Mouse (Mus musculus): ENCODE results near the gene Kif5a.
A peak's percentile ranks its signal among the peaks of the same experiment; 100 is the strongest.
"Not testable (repeated sequence)": the region's sequence is repeated elsewhere in the genome, so short reads cannot be mapped to it uniquely, and the experiment has no call there.

Kif5a gene

DNA sequence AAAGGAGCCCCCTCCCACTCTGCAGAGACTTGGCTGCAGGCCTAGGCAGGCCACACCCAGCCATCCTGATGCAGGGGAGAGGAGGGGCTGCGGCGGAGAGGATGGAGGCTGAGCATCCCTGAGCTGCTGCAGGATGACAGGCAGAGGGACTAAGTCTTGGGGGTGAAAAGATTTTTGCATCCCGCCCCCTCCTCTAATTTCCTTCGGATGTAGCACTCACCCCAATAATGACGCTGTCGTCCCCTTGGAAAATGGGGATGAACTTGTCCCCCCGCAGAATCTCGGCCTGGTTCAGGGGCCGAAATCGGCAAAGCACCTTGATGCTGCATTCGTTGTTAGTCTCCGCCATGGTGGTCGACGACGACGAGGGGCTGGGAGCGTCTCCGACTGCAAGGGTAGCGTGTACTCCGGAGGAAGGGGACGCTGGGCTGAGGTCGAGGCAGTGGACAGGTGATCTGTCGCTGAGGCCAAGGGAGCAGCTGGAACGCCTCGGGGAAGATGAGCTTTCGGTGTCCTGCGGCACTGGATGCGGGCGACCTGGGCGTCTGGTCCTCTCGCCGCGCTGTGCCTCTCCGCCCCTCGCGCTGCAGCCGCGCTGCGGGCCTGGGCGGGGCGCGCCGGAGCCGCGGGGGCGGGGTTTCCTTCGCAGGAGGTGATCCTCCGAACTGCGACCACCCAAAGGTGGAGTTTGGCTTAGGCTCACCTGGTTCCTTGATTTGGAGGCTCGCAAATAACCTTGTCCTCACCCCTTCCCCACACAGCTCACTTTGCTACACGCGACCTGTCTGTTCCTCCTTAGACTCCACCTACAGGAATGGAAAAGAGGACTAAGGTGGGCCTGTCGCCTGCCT, at the start of gene Kif5a:
Gene Kif5a (minus strand): TSS at position 801 of the 851 bp plus-strand sequence.
- peak; percentile 26 for DNase-seq (ENCODE audit: low spot score)

DNA sequence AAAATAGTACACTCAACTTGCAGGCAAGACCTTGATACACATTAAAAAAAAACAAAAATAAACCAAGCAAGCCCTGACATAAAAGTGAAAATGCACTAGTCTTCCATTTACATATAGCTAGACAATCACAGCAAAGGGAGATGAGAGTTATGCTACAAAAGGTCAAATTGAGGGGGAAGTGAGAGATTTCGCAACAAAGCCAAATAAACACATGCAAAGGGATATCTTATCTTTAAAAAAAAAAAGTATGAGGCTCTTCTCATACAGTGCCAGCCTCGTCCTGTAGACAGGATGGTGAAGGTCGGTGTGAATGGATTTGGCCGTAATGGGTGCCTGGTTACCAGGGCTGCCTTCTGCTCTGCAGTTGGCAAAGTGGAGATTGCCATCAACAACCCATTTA, 49.7 kb upstream of the Kif5a start:
- DNase-seq (ENCODE audit: low spot score) = no peak

DNA sequence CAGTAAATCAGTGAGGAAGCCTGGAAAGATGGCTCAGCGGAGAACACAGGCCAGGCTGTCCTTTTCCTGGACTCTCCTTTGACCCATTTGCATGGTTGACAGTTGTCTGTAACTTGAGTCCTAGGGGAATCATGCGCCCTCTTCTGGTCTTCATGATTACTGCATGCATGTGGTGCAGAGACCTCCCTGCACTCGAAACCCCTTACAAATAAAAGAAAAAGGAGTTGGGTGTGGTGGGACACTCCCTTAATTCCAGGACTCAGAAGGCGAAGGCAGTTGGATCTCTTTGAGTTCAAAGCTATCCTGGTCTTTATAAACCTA, 49.2 kb upstream of the Kif5a start:
- DNase-seq (ENCODE audit: low spot score) = peak; percentile 78

DNA sequence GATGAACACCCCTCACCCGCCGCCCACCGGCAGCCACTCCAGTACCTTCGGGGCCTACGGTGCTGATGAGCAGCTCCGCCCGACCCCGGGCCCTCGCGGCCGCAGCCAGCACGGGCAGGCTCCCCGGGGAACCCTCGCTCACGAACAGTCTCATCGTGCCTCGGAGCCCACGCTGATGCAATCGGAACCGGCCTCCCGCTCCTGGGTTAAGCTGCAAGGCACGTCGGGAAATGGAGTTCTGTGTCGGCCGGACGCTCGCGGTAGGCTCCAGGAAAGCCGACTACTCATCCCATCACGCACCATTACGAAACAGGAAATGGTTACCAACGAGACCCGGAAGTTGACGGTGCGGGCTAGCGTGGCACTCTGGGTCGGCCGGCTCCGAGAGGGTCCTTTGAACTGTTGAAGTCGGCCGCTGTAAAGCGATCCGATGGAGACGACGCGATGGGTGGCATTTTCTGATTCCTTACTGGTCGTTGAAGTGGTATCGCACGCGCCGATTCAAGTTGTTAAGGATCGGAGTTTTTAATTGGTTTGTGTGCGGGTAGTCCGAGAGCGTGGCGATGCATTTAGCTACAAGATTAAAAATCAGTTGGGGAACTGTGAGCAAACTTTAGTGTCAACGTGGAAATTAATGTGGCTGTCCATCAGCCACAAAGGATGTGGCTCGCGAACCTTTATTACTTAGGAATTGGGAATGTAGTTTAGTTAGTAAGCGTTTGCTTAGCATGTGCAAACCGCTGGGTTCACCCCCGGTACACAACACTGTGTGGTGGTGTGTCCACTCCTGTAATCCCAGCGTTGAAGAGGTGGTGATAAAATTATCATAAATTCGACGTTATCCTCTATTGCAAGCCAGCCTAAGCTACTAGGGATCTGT, 48.6 kb upstream of the Kif5a start, which contains the start of gene Mars:
Gene Mars (minus strand): TSS at position 311 of the 880 bp plus-strand sequence.
- DNase-seq (ENCODE audit: low spot score) = peak; percentile 87

DNA sequence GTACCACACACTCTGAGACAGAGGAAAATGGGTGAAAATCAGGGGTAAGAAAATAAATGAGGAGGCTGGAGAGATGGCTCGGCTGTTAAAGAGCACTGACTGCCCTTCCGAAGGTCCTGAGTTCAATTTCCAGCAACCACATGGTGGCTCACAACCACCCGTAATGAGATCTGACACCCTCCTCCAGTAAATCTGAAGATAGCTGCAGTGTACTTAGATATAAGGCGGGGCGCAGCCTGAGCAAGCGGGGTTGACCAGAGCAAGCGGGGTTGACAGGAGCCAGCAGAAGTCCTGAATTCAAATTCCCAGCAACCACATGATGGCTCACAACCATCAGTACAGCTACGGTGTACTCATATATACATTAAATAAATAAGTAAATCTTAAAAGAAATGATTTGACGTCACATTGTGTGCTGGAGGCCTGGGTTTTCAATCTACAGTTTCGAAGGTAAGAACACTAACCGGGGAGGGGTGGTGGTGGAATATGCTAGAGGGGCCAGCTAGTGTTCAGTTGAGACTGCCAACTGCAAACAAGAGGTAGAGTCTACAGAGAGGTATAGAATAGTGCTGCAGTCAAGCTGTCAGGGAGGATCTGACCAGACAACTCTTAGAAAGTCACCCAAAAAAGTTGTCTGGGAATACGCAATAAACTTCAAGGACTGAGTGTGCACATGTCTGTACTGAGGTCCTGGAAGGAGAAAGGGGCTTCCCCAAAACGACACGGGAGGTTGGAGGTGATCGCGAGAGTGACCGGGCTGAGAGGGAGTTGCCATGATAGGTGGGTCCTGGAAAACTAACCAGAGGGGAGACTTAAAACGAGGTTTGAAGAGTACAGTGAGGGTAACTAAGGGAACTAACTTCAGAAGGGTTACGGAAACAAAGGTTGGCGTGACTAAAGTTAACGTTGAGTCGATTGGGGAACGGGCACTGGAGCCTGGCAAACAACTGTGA, 47.7 kb upstream of the Kif5a start:
- DNase-seq (ENCODE audit: low spot score) = no peak

DNA sequence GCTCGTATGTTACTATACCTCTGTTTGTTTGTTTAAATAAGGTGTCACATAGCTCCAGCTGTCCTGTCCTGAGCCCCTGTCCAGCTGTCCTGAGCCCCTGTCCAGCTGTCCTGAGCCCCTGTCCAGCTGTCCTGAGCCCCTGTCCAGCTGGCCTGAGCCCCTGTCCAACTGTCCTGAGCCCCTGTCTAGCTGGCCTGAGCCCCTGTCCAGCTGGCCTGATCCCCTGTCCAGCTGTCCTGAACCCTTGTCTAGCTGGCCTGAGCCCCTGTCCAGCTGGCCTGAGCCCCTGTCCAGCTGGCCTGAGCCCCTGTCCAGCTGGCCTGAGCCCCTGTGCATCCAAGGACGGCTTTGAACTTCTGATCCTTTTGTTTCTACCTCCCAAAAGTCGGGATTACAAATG, 46.0 kb upstream of the Kif5a start:
- DNase-seq (ENCODE audit: low spot score) = not testable (repeated sequence)

DNA sequence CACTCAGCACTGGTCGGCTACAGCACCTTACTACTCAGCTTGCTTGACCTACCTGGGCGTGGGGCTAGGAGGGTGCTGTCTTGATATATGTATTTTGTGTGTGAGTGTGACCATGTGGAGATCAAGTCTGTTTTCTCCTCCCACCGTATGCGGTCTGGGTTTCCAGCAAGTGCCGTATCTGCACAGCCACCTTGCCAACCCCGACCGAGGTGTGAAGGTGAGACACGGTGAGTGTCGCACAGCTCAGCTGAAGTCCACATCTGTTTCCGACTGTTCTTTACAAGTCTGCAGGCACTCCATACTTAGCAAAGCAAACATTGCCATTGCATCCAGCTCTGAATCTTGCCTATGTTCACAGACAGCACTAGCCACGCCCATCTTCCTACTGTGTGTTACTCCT, 40.0 kb upstream of the Kif5a start:
- DNase-seq (ENCODE audit: low spot score) = no peak

DNA sequence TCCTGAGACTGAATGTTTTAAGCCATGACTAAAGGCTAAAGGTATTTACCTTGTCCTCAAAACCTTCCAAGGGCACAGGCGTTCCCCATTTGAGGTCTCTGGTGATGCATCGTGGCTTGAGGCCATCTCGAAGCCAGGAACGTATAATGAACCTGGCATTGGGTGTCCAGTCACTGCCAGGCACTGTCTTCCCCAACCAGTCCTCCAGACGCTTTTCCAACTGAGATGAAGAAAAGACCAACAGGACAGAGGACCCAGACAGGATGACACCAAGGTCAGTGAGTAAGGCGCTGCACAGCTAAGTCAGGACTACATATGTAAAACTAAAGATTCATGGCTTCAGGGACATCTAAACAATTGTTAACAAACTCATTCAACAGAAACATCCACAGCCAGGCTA, 37.2 kb upstream of the Kif5a start:
- DNase-seq (ENCODE audit: low spot score) = no peak

DNA sequence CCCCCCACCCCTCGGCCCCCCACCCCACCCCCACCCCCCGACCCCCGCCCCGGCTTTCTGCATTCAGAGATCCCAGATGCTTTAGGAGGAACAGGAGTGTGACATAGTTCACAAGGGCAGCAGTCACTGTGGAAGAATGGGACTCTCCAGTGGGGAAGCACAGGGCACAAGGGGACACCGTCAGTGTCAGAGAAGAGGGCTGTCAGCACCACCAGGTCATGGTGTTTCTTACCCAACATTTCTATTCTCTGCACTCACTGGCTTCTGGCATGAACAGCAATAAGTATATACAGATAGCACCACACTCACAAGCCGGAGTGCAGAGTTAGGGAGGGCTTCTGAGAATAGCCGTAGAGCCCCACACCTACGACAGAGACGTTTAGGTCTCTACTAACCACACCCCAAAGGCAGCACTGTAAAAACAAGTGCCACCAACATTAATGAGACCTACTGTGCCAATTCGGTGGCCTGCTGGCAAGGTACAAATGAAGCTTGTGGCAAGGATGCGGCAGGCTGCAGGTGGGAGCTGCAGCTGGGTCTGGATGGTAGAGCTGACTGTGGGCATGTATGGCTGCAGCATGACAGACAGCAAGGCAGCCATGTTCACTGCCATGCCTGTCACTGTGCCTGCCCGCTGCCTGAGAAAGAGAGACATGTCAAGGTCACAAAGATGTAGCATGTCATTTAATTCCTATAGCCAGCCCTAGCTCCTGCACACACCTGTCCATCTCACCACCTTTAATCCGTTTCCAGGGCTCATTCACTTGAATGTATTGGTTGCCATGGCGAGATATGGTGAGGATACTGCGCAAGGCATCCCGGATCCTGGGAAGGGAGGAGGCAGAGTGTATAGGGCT, 34.1 kb upstream of the Kif5a start:
- DNase-seq (ENCODE audit: low spot score) = no peak

DNA sequence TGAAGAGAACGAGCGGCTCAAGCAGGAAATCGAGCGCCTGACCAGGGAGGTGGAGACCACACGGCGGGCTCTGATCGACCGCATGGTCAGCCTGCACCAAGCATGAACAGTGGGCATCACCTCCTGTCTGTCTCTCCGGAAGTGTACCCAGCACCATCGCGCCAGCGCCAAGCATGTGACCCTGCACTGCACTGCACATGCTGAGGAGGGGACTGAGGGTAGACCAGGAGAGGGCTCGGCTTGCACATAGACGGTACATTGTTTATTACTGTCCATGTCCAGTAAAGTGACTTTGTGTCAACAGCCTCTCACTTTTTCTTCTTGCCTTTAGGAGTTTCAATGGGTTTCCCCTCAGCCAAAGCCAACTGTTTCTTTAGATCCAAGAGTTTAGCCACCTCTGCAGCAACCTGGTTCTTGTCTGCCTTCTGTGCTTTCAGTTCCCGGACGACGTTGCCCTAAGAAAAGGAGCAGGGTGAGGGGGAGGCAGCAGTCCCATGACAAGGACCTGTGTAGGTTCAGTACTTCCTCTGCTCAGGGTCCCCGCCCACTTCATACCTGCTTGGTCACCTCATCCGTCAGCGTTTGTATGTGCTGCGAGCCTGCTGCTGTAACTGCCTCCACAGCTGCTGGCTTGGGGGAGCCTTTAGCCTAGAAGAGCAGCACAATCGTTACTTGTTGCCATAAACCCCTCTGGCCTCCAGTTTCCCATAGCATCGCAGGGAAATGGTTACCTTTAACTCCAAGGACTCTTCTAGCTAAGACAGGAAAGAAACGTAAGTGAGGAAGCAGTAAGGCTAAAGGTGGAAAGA, 33.0 kb upstream of the Kif5a start:
- no peak for DNase-seq (ENCODE audit: low spot score)

DNA sequence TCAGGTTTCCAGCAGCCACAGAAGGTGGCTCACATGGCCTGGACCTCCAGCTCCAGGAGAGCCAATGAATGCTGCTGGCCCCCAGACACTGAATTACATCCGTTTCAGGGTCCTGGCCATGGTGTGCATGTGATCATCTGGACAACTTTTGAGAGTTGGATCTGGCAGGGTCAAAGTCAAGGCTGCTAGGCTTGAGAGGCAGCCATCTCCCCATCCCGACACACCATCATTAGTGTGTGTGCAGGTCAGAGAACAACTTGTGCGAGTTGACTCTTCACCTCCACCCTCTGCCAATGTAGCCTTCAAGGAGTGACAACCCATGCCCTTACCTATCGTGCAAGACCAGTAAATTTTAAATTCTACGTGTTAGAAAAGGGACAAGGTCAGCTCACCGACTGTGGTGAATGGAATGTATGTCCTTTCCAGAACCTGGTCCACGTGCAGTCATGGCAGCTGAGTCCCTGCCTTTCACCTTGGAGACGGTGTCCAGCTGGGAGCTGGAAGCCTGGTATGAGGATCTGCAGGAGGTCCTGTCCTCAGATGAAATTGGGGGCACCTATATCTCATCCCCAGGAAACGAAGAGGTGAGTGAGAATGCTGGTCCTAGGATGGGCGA, 31.9 kb upstream of the Kif5a start:
- DNase-seq (ENCODE audit: low spot score) = no peak

DNA sequence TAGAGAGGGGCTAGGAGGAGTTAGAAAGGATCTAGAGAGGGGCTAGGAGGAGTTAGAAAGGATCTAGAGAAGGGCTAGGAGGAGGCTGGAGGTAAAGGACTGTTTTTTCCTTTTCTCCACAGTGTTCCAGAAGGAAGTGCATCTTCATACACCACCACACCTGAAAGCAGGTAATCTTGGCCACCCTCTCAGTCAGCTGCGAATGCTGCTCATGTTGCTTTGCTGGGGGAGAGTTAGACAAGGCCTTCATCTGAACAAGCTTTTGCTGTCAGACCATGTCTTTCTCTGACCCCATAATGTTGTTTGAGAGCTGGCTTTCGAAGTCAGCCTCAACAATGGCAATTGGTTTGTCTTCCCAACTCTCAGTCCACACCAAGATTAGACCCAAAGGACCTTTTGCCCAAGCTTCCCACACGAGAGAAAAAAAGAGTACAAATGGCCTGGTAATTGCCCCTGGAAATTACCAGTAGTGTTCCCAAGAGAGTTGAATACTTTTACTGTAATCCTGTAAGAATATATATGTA, 30.5 kb upstream of the Kif5a start:
- no peak for DNase-seq (ENCODE audit: low spot score)

DNA sequence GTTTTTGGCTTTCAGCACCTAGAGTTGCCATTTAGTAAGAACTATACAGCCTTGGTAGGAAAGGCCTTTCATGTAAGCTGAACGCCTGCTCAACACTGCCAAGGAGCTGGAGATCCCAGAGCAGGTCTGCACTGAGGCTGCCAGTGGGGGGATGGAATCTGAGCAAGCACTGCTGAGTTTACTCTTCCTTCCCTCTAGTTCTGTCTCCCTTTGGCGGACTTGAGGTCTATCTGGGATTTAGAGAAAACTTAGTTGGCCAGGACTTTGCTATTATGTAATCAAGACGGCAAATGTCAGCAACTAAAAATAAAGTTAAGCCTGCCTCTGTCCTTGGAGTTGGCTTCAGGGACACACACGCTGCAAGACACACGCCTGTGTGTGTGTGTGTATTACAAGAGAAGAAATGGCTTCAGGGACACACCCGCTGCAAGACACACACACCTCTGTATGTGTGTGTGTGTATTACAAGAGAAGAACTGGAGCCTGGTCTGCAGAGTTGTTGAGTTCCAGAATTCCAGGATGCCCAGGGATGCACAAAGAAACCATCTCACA, 29.9 kb upstream of the Kif5a start:
- no peak for DNase-seq (ENCODE audit: low spot score)

DNA sequence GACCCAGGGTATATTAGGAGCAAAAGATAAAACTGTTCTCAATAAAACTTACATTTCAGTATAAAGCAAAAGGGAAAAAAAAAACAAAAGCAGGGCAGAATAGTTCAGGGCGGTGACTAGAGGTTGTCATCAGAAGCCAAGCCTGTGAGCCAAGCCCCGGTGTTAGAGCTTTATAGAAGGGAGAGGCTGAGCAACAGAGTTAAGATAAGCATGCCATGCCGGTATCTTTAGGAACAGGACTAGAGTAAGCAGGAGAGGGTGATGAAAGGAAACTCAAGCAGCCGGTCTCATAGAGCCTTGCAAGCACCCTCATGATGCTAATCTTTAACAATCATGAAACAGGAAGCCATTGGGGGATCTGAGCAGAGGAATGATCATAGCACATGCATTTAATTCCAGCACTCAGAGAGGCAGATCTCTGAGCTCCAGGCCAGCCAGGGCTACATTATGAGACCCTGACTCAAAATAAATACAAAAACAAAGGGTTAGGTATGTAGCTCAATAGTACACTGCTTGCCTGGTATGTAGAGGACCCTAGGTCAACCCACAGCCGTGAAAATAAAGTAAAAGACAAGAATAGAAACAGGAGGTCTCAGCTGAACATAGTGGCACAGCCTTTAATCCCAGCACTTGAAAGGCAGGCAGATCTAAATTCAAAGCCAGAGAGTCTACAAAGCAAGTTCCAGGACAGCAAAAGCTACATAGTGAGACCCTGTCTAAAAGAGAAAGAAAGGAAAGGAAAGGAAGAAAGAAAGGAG, 28.9 kb upstream of the Kif5a start:
- DNase-seq (ENCODE audit: low spot score) = no peak

DNA sequence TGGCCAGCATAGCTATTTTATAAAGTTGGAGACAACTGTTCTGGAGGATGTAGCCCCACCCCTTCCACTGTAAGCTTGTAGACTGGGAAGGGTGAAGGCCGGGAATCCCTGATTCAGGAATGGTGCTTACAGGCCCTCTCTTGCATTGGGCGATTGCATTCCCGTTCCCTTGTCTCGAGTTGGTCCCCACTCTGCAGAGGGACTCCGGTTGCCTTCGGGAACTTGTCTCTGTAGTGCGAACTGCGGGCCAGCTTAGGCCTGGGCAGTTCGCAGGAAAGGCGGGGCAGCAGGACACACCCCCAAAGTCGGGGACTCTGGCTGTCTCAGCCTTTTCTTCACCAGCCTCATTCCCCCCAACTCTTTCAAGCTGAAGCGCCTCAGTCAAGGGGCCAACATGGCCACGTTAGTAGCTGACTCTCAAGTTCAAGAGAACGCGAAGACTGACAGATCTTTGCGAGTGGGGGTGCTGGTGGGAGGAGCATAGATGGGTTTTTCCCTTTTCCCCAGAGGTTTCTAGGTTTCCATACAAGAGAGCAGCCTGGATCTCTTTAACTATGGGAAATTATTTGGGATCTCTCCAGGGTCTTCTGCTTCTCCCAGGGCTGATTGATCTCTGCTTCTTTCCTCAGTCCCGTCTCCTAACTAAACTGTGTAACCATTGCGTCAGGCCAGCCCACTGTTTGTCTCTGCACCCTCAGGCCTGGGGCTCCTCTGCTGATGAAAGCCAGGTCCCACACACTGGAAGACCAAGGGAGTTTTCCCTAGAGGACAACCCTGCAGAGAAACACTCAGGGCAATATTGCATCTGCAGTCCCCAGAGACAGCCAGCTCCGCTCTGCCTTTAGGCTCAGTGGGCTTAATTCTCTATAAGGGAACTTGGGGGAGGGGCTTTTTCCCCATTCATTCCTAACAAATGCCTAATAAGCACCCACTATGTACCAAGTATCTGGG, 28.1 kb upstream of the Kif5a start:
- peak; percentile 70 for DNase-seq (ENCODE audit: low spot score)

DNA sequence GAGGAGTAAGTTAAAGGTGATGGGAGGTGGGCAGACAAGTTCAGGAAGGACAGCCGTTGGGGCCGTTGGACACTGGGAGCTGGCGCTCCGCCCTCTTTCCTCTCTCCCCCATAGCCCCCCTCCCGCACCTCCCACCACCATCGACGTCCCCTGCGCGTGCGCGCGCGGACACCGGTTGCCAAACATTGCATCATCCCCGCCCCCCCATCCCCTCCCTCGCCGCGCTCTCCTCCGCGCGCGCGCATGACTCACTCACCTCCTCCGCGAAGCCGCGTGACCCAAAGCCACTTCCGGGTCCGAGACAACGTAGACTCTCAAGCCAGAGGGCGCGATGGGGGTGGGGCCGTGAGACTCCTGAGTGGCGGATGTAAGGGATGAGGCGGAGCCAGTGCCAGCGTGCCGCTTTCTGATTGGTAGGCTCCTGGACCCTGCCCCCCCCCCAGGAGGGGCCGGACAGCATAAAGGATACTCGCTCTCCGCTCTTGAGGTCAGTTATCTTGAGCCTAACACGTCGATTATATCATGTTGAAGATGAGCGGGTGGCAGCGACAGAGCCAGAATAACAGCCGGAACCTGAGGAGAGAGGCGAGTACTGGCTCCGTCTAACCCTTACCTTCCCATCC, 27.3 kb upstream of the Kif5a start:
- DNase-seq (ENCODE audit: low spot score) = peak; percentile 97

Data from spleen, adult 12 weeks (tissue).